Mouse (Mus musculus) small intestine, adult 2 months (tissue): ENCODE results near the gene Entpd5.

ENCODE experiments used
- CTCF ChIP-seq: fragments of 200-500 bp; IDR thresholded peaks from 2 replicates; pipeline ENCODE4 v1.5.1; 2012; ENCODE audit warnings: low read depth, mild to moderate bottlenecking, control low read depth, inconsistent platforms, low read length, moderate library complexity, mixed read lengths; ENCODE audit not compliant: insufficient replicate concordance, insufficient read length; ENCODE audit errors: extremely low read depth
- POLR2A ChIP-seq: fragments of 200-500 bp; IDR thresholded peaks from 2 replicates; pipeline ENCODE4 v1.6.1; 2012; ENCODE audit warnings: low read depth, mild to moderate bottlenecking, control low read depth, inconsistent platforms, low read length, moderate library complexity

GRCm38 (mm10) chr12:84423990-84424389 is 15.2 kb upstream of the Entpd5 start:
- TF ChIP-seq CTCF, result no peak
- no peak for TF ChIP-seq POLR2A
